Mouse (Mus musculus) megakaryocyte, adult 5-6 weeks (primary cell): ENCODE measurements around the gene Gfy. TPM values are rescaled to one million over a fixed set of nuclear protein-coding genes. Genes with fewer than 3 reads are reported as not detected.

ENCODE experiments used
- ATAC-seq: 2 replicates; pipeline ENCODE4 v1.8.0; 2016; ENCODE audit warnings: mild to moderate bottlenecking, inconsistent platforms; ENCODE audit not compliant: poor library complexity, severe bottlenecking
- total RNA-seq, 2 experiments: library from RNA; stranded (forward) in 1 of 2; stranded (reverse) in 1 of 2; fragments of 153-499, 151-499 nt in 1 of 2; fragments of 221-1000, 200-1000 nt in 1 of 2; gene quantifications; 2 replicates each; pipeline versions ENCODE4 v1.2.3 to v1.2.4; 2015 to 2017

The Gfy gene
- total RNA-seq, 2 experiments from 2014 or later = not detected

DNA sequence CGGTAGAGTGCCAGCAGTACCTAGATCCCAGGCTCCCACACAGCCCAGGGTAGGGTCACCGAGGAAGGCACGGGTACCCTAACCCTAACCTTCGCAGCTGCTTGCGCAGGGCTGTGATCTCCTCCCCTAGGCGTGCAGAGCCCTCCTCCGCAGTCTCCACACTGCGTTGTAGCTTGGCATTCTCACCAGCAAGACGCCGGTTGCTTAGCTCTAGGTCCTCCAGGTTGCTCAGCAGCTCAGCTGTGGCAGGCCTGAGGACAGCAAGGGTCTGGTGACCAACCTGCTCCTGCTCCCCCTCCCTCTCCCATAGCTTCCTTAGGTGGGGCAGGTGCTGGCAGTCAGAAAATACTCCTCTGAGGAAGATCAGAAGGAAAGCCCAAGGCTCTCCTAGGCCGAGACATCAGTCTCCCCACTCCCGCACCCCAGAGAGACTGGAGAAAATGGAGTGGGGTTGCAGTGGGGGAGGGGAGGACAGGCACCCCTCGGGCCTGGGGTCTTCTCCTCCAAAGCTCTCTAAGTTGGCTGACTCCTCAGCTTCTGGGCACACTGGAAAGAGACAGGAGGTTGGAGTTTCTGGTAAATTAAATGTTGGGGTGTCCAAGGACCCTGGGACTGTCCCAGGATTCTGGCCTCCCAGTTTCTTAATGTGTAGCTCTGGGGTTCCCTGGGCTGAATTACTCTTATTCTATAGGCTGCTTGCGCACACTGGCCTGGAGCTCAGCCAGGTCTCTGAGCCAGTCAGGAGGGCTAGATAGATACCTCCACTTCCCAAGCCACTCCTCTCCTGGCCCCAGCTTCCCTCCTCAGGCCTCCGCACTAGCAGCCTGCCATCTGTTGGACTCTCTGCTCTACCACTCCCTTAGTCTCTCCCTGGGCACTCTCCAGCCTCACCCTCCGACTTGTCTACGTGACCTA, 14.8 kb upstream of the Gfy start:
- ATAC-seq = no peak

- ATAC-seq = no peak
Observed at GRCm38 (mm10) chr7:45193406-45193805, 14.0 kb upstream of the Gfy start.

DNA sequence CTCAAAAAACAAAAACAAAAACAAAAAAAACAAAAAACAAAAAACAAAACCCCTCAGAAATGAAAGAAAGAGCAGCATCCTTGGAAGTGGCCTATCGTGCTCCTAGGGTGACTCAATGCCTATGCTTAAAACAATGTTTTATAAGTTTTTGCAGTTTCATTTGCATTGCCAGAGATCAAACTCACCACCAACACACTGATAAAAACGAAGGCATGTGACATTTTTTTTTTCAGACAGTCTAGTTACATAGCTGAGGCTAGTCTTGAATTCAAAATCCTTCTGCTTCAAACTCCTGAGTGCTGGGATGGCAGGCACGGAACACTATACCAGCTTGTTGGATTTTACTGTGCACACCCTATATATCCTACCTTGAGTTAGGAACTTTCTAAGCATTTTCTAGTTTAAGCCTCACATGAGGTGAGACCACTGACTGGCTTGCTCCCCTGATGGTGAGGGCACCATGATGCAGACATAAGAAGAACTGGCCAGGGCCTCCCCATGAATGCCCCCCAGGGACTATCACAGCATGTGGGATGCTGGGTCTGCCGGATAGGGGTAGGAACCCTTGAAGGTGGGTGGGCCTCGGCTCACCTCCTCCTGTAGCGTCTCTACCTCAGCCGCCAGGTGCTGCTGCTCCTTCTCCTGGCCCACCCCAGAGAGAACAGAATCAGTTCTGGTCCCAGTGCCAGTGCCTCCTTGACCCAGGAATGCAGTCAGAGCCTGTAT, 13.4 kb upstream of the Gfy start:
- no peak for ATAC-seq

DNA sequence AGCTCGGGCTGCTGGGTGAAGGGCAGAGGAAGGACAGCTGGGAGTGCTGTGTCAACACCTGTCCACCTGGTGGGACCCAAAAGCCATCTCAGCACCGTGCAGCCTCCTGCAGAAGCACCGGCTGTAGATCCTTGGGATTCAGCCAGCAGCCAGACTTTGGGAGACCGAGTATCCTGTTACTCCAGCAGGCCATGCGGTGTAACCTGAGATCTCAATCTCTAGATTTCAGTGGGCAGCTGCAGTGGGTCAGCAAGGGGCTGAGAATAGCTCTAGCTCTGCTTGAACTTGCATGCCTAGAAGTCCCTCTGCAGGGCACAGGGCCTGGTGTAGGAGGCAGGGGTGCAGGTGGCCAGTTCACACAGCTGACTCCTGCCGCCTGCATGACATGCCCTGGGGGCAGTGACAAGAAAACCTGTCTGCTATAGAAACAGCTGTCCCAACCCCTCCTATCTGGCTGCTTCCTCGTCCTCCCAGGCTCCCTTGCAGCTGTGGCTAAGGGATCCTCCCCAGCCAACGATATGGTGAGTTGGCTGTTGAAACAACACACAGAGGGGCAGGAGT, 12.5 kb upstream of the Gfy start:
- no peak for ATAC-seq

DNA sequence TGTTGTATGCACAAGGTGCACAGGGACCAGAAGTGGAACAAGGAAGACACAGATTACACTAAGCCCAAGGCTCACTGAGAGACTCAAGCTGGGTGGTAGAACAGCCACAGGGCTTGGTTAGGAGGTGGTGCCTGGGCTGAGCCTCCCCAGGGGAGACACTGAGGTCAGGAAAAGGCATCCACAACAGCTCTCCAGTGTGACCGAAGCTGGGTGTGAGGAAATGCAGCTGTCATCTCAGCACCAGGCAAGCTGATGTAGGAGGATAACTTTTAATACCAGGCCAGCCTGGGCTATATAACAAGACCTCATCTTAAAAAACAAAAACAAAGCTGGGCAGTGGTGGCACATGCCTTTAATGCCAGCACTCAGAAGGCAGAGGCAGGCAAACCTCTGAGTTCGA, 11.8 kb upstream of the Gfy start:
- no peak for ATAC-seq

DNA sequence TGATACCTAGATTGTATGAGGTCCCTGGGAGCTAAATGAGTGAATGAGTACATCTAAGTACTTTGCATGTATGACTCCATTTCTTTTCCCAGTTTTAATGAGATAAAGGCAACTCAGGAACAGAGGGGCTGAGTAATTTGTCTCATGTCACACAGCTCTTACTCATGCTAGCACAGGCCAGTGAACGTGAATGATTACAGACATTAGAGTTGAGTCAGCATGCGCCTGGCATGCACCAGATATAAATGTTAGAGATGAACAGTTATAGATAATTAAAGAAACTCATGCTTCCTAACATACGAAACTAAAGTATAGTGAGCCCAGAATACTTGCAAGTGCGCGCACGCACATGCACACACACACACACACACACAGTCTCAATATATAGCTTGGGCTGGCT, 10.8 kb upstream of the Gfy start:
- ATAC-seq = no peak

DNA sequence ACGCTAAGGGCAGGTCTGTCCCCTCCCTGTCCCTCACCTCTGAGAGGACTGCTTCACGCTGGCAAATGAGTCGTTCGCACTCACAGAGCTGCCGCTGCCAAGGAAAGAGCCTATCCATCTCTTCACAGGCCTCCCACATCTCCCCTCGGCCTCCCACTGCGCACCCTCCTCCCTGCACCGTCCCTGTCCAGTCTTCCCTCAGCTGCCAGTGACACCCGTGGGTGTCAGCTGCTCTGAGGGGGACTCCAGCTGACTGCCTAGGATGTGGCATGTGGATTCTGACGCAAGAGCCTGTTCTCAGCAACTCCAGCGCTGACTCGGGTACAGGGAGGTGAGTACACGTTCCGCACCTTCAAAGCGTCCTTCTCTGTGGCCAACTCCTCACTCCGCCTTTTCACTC, 10.2 kb upstream of the Gfy start:
- no peak for ATAC-seq

GRCm38 (mm10) chr7:45185921-45186320, 6.6 kb upstream of the Gfy start:
- no peak for ATAC-seq

DNA sequence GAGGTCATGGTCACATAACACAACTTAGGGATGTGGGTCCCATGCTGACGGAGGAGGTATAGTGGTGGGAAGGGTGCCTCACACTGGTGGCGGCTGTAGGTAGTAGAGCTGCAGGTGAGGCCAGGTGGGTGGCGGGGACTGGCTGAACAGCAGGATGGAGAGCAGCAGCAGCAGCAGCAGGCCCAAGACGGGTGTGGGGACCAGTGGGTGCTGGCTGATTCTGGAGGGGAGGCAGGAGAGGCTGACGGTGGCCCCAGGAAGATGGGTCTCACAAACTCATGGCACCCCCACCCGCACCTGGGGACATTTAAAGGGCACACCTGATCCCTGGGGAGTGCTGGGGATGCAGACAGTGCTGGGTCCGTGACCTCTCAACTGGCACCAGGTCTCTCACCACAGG, 4.3 kb upstream of the Gfy start:
- ATAC-seq = no peak

- ATAC-seq = peak; percentile 17; the same call in 1 of the 2 replicates
Observed at GRCm38 (mm10) chr7:45182606-45183005, 3.2 kb upstream of the Gfy start.

DNA sequence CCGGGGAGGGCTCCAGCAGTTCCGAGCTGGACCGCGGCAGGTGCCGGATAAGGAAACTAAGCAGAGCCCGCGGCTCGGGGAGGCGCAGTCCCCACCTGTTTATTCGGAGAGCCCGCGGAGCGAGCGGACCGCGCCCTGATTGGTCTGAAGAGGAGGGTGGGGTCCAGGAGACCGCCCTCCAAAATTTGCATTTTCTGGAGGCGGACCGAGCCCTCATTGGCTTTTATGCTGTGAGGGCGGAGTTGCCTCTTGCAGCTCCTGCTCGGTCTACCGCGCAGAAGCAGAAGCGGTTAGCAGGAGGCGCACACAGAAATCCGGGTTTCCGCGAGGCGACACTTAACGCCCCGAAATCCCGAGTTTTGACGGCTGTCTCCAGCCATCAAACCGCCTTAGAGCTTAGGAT, 2.8 kb upstream of the Gfy start:
- ATAC-seq = peak; percentile 96

DNA sequence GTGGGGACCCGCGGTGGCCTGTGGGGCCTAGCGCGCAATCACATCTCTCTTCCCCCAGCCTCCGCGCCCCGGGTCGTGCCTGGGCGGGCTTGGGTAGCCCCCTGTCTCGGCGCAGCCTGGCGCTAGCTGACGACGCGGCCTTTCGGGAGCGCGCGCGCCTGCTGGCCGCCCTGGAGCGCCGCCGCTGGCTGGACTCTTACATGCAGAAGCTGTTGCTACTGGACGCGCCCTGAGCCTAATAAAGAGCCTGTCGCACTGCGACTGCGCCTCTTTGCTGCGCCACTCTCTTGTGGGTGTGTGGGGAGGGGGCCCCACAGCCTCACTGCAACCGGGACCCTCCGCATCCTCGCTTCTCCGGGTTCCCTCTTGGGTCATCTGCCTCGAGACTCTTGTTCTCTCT, 2.2 kb upstream of the Gfy start:
- ATAC-seq = no peak

DNA sequence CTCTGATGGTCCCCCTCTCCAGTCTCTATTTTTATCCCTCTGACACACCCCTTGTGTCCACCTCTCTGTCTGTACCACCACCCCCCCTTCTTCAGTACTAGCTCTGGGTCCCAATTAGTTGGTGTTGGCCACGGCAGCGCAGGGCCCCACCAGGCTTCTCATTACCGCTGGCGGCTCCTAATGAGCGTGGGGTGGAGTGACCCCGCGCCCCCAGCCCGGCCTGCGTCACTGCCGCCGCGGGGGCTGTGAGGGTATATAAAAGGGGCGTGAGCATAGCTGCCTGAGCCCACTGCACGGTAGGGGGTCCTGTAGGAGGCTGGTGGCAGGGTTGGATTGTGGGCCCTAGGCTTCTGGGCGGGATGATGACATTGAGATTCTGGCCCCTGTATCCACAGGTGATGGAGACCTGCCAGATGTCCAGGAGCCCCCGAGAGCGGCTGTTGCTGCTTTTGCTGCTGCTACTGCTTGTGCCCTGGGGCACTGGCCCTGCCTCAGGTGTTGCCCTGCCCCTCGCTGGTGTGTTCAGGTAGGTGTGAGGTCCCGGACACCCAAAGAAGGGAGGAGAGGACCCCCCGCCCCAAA, 1.6 kb upstream of the Gfy start, which contains the start of gene Pth2:
Gene Pth2 (plus strand): TSS at position 100 of the 582 bp plus-strand sequence.
- no peak for ATAC-seq

DNA sequence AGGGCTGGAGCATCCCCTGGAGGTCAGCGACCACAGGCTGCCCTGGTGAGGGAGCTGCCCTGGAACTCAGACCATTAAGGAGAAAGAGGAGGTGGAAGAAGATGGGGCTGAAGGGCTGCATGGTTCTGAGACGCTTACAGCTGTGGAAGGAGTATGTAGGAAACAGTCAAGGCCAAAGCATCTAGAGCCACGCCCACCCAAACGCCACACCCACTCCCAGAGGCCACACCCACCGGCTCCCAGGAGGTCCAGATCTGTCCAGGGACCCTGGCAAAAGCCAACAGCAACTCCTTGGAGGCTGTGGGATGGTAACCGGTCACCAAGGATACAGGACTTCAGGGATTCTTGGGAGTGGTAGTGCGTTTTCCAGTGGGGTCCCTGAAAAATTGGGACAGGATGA, 819 bp downstream of the Gfy start:
- ATAC-seq = no peak

GRCm38 (mm10) chr7:45176356-45176755, 3.0 kb downstream of the Gfy start:
- ATAC-seq = no peak

GRCm38 (mm10) chr7:45175929-45176328, 3.4 kb downstream of the Gfy start:
- no peak for ATAC-seq

- ATAC-seq = no peak
Observed at GRCm38 (mm10) chr7:45175398-45175797, 4.0 kb downstream of the Gfy start.

GRCm38 (mm10) chr7:45174567-45175280, 4.6 kb downstream of the Gfy start:
- 0 out of 2 replicates have a peak, but pooled peaks have one; percentile 4 for ATAC-seq

DNA sequence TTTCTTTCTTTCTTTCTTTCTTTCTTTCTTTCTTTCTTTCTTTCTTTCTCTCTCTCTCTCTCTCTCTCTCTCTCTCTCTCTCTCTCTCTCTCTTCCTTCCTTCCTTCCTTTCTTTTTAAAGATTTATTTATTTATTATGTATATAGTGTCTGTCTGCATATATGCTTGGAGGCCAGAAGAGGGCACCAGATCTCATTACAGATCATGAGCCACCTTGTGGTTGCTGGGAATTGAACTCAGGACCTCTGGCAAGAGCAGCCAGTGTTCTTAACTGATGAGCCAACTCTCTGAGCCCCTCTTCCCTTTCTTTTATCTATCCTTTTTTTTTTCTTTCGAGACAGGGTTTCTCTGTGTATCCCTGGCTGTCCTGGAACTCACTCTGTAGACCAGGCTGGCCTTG, 5.6 kb downstream of the Gfy start:
- ATAC-seq = 0 out of 2 replicates have a peak, but pooled peaks have one; percentile 31

GRCm38 (mm10) chr7:45172974-45173373, 6.4 kb downstream of the Gfy start:
- ATAC-seq = peak; percentile 48

GRCm38 (mm10) chr7:45169495-45169894, 9.9 kb downstream of the Gfy start:
- no peak for ATAC-seq
